Mouse (Mus musculus): ENCODE data around the gene Abca1. TPM values are rescaled to one million over a fixed set of nuclear protein-coding genes. Genes with fewer than 3 reads are reported as not detected.

The Abca1 gene
- 2.7 and 3.6 TPM in 2 replicates for polyA plus RNA-seq (2016; fragmentation: Nextera tagmentation; extraction: Ambion mirVana)

GRCm38 (mm10) chr4:53159767-53160166 is at the start of gene Abca1:
Gene Abca1 (minus strand): TSS chr4:53159895.
- Histone ChIP-seq H3K27me3 (ENCODE audit: insufficient read depth, poor library complexity, severe bottlenecking) (peaks cover 15% of the 10 kb centered on the region), H3K4me1 (replicated peaks) (peaks cover 25% of the 10 kb centered on the region), H3K27ac (peak within 1 kb of the TSS; percentile 84), H3K9me3 (no peaks in the 10 kb centered on the region), H3K36me3 (no peaks in the 10 kb centered on the region), H3K4me3 (peak within 1 kb of the TSS; percentile 67)
- under 1% methylated on average over 37 of the region's 37 CpGs for WGBS
- peak; percentile 95 for DNase-seq (ENCODE audit: low spot score)

- Histone ChIP-seq H3K36me3 (no peaks in the 10 kb centered on the region), H3K9me3 (no peaks in the 10 kb centered on the region), H3K27me3 (ENCODE audit: insufficient read depth, poor library complexity, severe bottlenecking) (no peaks in the 10 kb centered on the region), H3K27ac (no peak overlapping the region), H3K4me3 (no peak overlapping the region), H3K4me1 (replicated peaks) (peaks cover 13% of the 10 kb centered on the region; the same call in 1 of the 2 replicates)
- WGBS = 66% methylated on average over 7 of the region's 7 CpGs
- peak; percentile 15 for DNase-seq (ENCODE audit: low spot score)
Observed at GRCm38 (mm10) chr4:53204482-53204881, 44.8 kb upstream of the Abca1 start.

- H3K4me1 ChIP-seq (replicated peaks) = peaks cover 13% of the 10 kb centered on the region; the same call in 1 of the 2 replicates
- no peaks in the 10 kb centered on the region for H3K9me3 ChIP-seq
- peak overlapping the region; percentile 29; the same call in 1 of the 2 replicates for H3K27ac ChIP-seq
- no peak overlapping the region for H3K4me3 ChIP-seq
- 75% methylated on average over 15 of the region's 15 CpGs for WGBS
- H3K27me3 ChIP-seq (ENCODE audit: insufficient read depth, poor library complexity, severe bottlenecking) = no peaks in the 10 kb centered on the region
- H3K36me3 ChIP-seq = no peaks in the 10 kb centered on the region
- peak; percentile 23 for DNase-seq (ENCODE audit: low spot score)
Observed at GRCm38 (mm10) chr4:53203595-53204400, 44.1 kb upstream of the Abca1 start.

GRCm38 (mm10) chr4:53200276-53200675 is 40.6 kb upstream of the Abca1 start:
- no peak for DNase-seq (ENCODE audit: low spot score)
- peaks cover 26% of the 10 kb centered on the region for H3K4me1 ChIP-seq (replicated peaks)
- H3K4me3 ChIP-seq = no peak overlapping the region
- no peak overlapping the region for H3K27ac ChIP-seq
- no peaks in the 10 kb centered on the region for H3K9me3 ChIP-seq
- no peaks in the 10 kb centered on the region for H3K27me3 ChIP-seq (ENCODE audit: insufficient read depth, poor library complexity, severe bottlenecking)
- 89% methylated on average over 1 of the region's 1 CpGs for WGBS
- H3K36me3 ChIP-seq = no peaks in the 10 kb centered on the region

GRCm38 (mm10) chr4:53197842-53198241 is 38.1 kb upstream of the Abca1 start:
- Histone ChIP-seq H3K27me3 (ENCODE audit: insufficient read depth, poor library complexity, severe bottlenecking) (no peaks in the 10 kb centered on the region), H3K36me3 (no peaks in the 10 kb centered on the region), H3K9me3 (no peaks in the 10 kb centered on the region), H3K4me1 (replicated peaks) (peaks cover 16% of the 10 kb centered on the region), H3K27ac (no peak overlapping the region), H3K4me3 (no peak overlapping the region)
- 86% methylated on average over 4 of the region's 4 CpGs for WGBS
- no peak for DNase-seq (ENCODE audit: low spot score)

DNA sequence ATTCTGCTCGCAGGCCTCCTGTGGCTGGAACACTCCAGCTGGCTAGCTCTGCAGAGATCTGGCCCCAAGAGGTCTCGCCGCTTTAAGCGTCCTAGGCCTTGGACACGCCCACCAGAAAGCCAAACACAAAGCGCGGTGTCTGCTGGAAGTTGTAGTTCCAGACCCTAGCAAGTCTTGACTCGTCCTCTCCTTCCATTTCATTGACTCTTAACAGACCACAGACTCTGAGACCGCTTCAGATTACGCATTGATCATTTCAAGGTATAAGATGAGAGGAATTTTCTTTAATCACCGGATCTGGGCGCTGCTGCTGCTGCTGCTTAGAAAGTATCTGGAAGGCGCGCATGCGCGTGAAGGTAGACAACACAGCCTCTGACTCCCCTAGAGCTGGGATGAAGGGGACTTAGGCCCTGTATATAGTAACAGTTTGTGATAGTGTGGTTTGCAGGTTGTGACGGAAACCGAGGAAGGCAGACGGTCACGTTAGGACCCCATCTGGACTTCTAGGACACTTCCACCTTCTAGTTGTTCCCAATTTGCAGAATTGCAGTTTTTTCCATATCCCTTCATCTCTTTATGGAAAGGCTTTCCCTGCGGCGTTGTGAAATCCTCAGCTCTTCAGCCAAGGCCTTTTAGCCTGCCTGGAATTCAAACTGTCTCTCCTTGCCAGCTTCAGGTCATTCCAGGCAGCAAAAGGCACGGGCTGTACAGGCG is 36.5 kb upstream of the Abca1 start:
- H3K4me1 ChIP-seq (replicated peaks) = peaks cover 13% of the 10 kb centered on the region
- DNase-seq (ENCODE audit: low spot score) = peak; percentile 89
- no peaks in the 10 kb centered on the region for H3K27me3 ChIP-seq (ENCODE audit: insufficient read depth, poor library complexity, severe bottlenecking)
- WGBS = 17% methylated on average over 24 of the region's 24 CpGs
- peak overlapping the region; percentile 68 for H3K27ac ChIP-seq
- H3K9me3 ChIP-seq = no peaks in the 10 kb centered on the region
- peak overlapping the region; percentile 54 for H3K4me3 ChIP-seq
- no peaks in the 10 kb centered on the region for H3K36me3 ChIP-seq

DNA sequence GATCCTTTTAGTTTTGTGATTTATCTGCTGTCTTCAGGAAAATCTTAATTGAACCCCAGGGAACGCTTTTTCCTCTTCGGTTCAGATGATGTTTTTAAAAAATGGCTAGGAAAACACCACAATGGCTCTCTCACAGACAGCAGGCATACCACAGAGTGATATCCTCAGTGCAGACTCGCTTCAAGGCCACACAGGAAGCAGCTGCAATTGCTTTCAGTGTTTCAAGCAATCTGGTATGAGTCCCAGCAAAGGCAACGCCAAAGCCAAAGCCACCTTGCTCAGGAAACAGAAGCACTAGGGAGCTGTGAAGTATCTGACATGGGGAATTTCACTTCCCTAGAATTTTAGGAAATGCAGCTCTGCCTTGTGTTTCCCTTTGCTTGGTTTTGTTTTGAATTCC is 27.4 kb upstream of the Abca1 start:
- Histone ChIP-seq H3K4me1 (replicated peaks) (0 out of 2 replicates have a peak, but pooled peaks cover 9% of the 10 kb centered on the region), H3K27me3 (ENCODE audit: insufficient read depth, poor library complexity, severe bottlenecking) (no peaks in the 10 kb centered on the region), H3K36me3 (no peaks in the 10 kb centered on the region), H3K4me3 (no peak overlapping the region), H3K27ac (peak overlapping the region; percentile 56), H3K9me3 (no peaks in the 10 kb centered on the region)
- peak; percentile 11 for DNase-seq (ENCODE audit: low spot score)
- 57% methylated on average over 4 of the region's 4 CpGs for WGBS

- Histone ChIP-seq H3K27ac (no peak overlapping the region), H3K4me1 (replicated peaks) (0 out of 2 replicates have a peak, but pooled peaks cover 9% of the 10 kb centered on the region), H3K4me3 (no peak overlapping the region), H3K9me3 (no peaks in the 10 kb centered on the region), H3K36me3 (no peaks in the 10 kb centered on the region), H3K27me3 (ENCODE audit: insufficient read depth, poor library complexity, severe bottlenecking) (no peaks in the 10 kb centered on the region)
- WGBS = 60% methylated on average over 4 of the region's 4 CpGs
- no peak for DNase-seq (ENCODE audit: low spot score)
Observed at GRCm38 (mm10) chr4:53186573-53186972, 26.9 kb upstream of the Abca1 start.

DNA sequence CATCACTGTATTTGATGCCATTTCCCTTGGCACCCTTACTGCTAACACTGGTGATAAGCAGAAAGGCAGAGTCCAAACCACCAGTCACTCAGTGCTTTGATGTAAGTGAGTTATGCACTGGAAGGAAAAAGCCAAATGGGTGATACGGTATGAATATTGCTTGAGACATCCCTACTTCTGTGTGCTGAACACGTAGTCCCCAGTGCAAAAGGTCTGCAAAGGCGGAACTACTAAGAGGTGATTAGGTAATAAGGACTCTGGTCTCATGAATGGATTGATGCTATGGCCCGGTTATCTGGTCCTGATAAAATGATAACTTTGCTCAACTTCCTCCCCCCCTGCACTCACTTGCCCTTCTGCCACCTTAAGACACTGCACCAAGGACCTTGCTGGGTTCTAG is 26.4 kb upstream of the Abca1 start:
- no peak for DNase-seq (ENCODE audit: low spot score)
- no peaks in the 10 kb centered on the region for H3K27me3 ChIP-seq (ENCODE audit: insufficient read depth, poor library complexity, severe bottlenecking)
- no peaks in the 10 kb centered on the region for H3K36me3 ChIP-seq
- H3K9me3 ChIP-seq = no peaks in the 10 kb centered on the region
- H3K4me1 ChIP-seq (replicated peaks) = 0 out of 2 replicates have a peak, but pooled peaks cover 9% of the 10 kb centered on the region
- H3K4me3 ChIP-seq = no peak overlapping the region
- WGBS = 96% methylated on average over 4 of the region's 4 CpGs
- no peak overlapping the region for H3K27ac ChIP-seq

DNA sequence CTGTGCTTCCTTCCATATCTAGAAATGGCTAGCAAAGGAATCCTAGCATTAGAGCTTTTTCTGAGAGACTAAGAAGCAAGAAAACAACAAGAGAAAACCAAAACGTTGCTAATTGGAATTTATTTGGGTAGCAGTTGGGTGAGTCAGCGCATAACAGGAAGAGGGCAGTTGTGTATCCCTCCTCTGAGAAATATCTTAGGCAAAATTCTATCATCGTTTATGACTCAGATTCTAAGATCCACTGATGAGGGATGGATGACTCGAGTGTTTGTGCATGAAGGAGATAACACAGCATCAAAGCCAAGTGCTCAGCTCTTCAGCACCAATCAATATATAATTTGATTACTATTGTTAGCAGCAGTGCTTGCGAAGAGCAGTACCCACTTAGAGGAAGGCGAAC is 21.8 kb upstream of the Abca1 start:
- Histone ChIP-seq H3K4me1 (replicated peaks) (peaks cover under 1% of the 10 kb centered on the region; the same call in 1 of the 2 replicates), H3K36me3 (no peaks in the 10 kb centered on the region), H3K4me3 (no peak overlapping the region), H3K27ac (no peak overlapping the region), H3K9me3 (no peaks in the 10 kb centered on the region), H3K27me3 (ENCODE audit: insufficient read depth, poor library complexity, severe bottlenecking) (no peaks in the 10 kb centered on the region)
- WGBS = 86% methylated on average over 6 of the region's 6 CpGs
- DNase-seq (ENCODE audit: low spot score) = no peak

- no peak overlapping the region for H3K27ac ChIP-seq
- no peaks in the 10 kb centered on the region for H3K36me3 ChIP-seq
- H3K4me1 ChIP-seq (replicated peaks) = no peaks in the 10 kb centered on the region; the same call in 1 of the 2 replicates
- DNase-seq (ENCODE audit: low spot score) = no peak
- WGBS = 85% methylated on average over 10 of the region's 10 CpGs
- no peak overlapping the region for H3K4me3 ChIP-seq
- no peaks in the 10 kb centered on the region for H3K27me3 ChIP-seq (ENCODE audit: insufficient read depth, poor library complexity, severe bottlenecking)
- no peaks in the 10 kb centered on the region for H3K9me3 ChIP-seq
Observed at GRCm38 (mm10) chr4:53179308-53179820, 19.7 kb upstream of the Abca1 start.

- Histone ChIP-seq H3K4me1 (replicated peaks) (no peaks in the 10 kb centered on the region; the same call in 1 of the 2 replicates), H3K27me3 (ENCODE audit: insufficient read depth, poor library complexity, severe bottlenecking) (no peaks in the 10 kb centered on the region), H3K9me3 (no peaks in the 10 kb centered on the region), H3K36me3 (no peaks in the 10 kb centered on the region), H3K27ac (no peak overlapping the region), H3K4me3 (no peak overlapping the region)
- 86% methylated on average over 7 of the region's 7 CpGs for WGBS
- no peak for DNase-seq (ENCODE audit: low spot score)
Observed at GRCm38 (mm10) chr4:53178489-53178888, 18.8 kb upstream of the Abca1 start.

GRCm38 (mm10) chr4:53177696-53178095 is 18.0 kb upstream of the Abca1 start:
- DNase-seq (ENCODE audit: low spot score) = no peak
- Histone ChIP-seq H3K4me3 (no peak overlapping the region), H3K36me3 (no peaks in the 10 kb centered on the region), H3K27me3 (ENCODE audit: insufficient read depth, poor library complexity, severe bottlenecking) (no peaks in the 10 kb centered on the region), H3K27ac (no peak overlapping the region), H3K9me3 (no peaks in the 10 kb centered on the region), H3K4me1 (replicated peaks) (no peaks in the 10 kb centered on the region; the same call in 1 of the 2 replicates)
- 93% methylated on average over 8 of the region's 8 CpGs for WGBS

Measured in hindbrain, embryonic 10.5 days (tissue).